9 mouse cellular contexts compared by ENCODE assay signal in the genomic region with DNA sequence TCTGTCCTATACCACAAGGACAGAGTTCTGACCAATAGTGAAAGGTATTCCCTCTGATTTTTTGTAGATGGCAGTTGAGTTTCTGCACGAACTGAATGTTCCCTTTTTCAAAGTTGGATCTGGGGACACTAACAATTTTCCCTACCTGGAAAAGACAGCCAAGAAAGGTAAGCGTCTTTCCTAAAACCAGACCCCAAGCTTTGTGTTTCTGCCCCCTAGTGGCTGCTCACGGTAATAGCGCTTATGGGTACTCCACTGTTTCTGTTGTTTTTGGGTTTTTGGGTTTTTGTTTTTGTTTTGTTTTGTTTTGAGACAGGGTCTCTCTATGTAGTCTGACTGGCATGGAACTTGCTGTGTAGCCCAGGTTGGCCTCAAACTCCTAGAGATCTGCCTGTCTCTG. TPM values are rescaled to one million over a fixed set of nuclear protein-coding genes. Genes with fewer than 3 reads are reported as not detected.
DNase-seq lines count a peak whose midpoint lies in the region; ATAC-seq and TF ChIP-seq lines count a peak whose summit lies in the region.
"Had no signal": no experiment of that assay in that cellular context is flagged by ENCODE, and none has a peak within 500 bp of the region (broad histone marks: within the 10 kb centered on the region; RNA-seq: fewer than 3 reads in every experiment).

No protein-coding gene starts in this region.

- no peak overlapping the region for H3K27ac ChIP-seq in forebrain, postnatal 0 days (ENCODE audit: low read depth, low read length)
- H3K27ac ChIP-seq in forebrain, embryonic 11.5 days (ENCODE audit: low read depth, low read length) = no peak overlapping the region
- no peak overlapping the region for H3K27ac ChIP-seq in midbrain, embryonic 10.5 days (replicated peaks)
- H3K27ac ChIP-seq in midbrain, embryonic 16.5 days (ENCODE audit: low read length) = no peak overlapping the region
- H3K27ac ChIP-seq: limb, embryonic 15.5 days had no signal

- H3K4me2 ChIP-seq in forebrain, postnatal 0 days (ENCODE audit: low read depth) = no peak overlapping the region
- H3K4me2 ChIP-seq in forebrain, embryonic 11.5 days (ENCODE audit: low read depth, low read length, severe bottlenecking) = no peak overlapping the region; the same call in 1 of the 2 replicates
- no peak overlapping the region for H3K4me2 ChIP-seq in midbrain, embryonic 16.5 days (ENCODE audit: low read length)
- H3K4me2 ChIP-seq: limb, embryonic 15.5 days had no signal

- WGBS in forebrain, postnatal 0 days = 6% methylated on average over 4 of the region's 4 CpGs
- WGBS in forebrain, embryonic 11.5 days = 11% methylated on average over 4 of the region's 4 CpGs
- 14% methylated on average over 4 of the region's 4 CpGs for WGBS in midbrain, embryonic 10.5 days
- WGBS in midbrain, embryonic 16.5 days = 13% methylated on average over 4 of the region's 4 CpGs

- no peak overlapping the region for H3K4me3 ChIP-seq in forebrain, postnatal 0 days (ENCODE audit: low read depth, low read length)
- H3K4me3 ChIP-seq in forebrain, embryonic 11.5 days (ENCODE audit: low read depth, low read length) = no peak overlapping the region
- no peak overlapping the region for H3K4me3 ChIP-seq in midbrain, embryonic 10.5 days
- no peak overlapping the region for H3K4me3 ChIP-seq in midbrain, embryonic 16.5 days (ENCODE audit: low read depth, low read length)
- H3K4me3 ChIP-seq: limb, embryonic 15.5 days had no signal

- H3K27me3 ChIP-seq in forebrain, postnatal 0 days (ENCODE audit: insufficient read depth, low read length) = no peaks in the 10 kb centered on the region
- H3K27me3 ChIP-seq in forebrain, embryonic 11.5 days (ENCODE audit: control insufficient read depth, insufficient read depth, low read length) = no peaks in the 10 kb centered on the region
- H3K27me3 ChIP-seq in midbrain, embryonic 10.5 days (ENCODE audit: low read depth, poor library complexity, severe bottlenecking) = peaks cover 19% of the 10 kb centered on the region
- H3K27me3 ChIP-seq in midbrain, embryonic 16.5 days (ENCODE audit: control insufficient read depth, insufficient read depth, low read depth, low read length) = no peaks in the 10 kb centered on the region
- H3K27me3 ChIP-seq: limb, embryonic 15.5 days had no signal

- ATAC-seq in forebrain, postnatal 0 days = no peak
- no peak for ATAC-seq in forebrain, embryonic 11.5 days (replicated peaks; ENCODE audit: low FRiP score)
- ATAC-seq in midbrain, embryonic 16.5 days = no peak
- 0 out of 2 replicates have a peak, but pooled peaks have one; percentile 47 for ATAC-seq in erythroid progenitor cell, adult 5-6 weeks (replicated peaks; ENCODE audit: low FRiP score, poor library complexity, severe bottlenecking)
- ATAC-seq in megakaryocyte, adult 5-6 weeks (ENCODE audit: poor library complexity, severe bottlenecking) = no peak

- H3K36me3 ChIP-seq in forebrain, postnatal 0 days (ENCODE audit: insufficient read depth) = peaks cover 62% of the 10 kb centered on the region
- H3K36me3 ChIP-seq in forebrain, embryonic 11.5 days (ENCODE audit: control insufficient read depth, insufficient read depth, low read length) = no peaks in the 10 kb centered on the region; the same call in 1 of the 2 replicates
- H3K36me3 ChIP-seq in midbrain, embryonic 10.5 days = peaks cover 79% of the 10 kb centered on the region
- H3K36me3 ChIP-seq in midbrain, embryonic 16.5 days (ENCODE audit: control insufficient read depth, insufficient read depth, low read length) = peaks cover 25% of the 10 kb centered on the region

- no peaks in the 10 kb centered on the region for H3K4me1 ChIP-seq in forebrain, postnatal 0 days (ENCODE audit: insufficient read depth)
- H3K4me1 ChIP-seq in forebrain, embryonic 11.5 days (replicated peaks; ENCODE audit: control insufficient read depth, insufficient read depth, low read length) = no peaks in the 10 kb centered on the region
- H3K4me1 ChIP-seq in midbrain, embryonic 10.5 days = peaks cover 12% of the 10 kb centered on the region
- no peaks in the 10 kb centered on the region for H3K4me1 ChIP-seq in midbrain, embryonic 16.5 days (ENCODE audit: control insufficient read depth, insufficient read depth, low read length)
- H3K4me1 ChIP-seq: limb, embryonic 15.5 days had no signal

- peak; percentile 75 for DNase-seq in forebrain, postnatal 0 days
- no peak for DNase-seq in forebrain, embryonic 11.5 days (ENCODE audit: low spot score)
- DNase-seq in midbrain, embryonic 10.5 days (ENCODE audit: low spot score) = peak; percentile 41
- DNase-seq in adrenal gland, postnatal 25 days = peak; percentile 38
- peak; percentile 32 to 54 for DNase-seq in natural killer cell, adult 2 months (ENCODE audit: low spot score in 2 of 2)

- no peak overlapping the region for H3K9ac ChIP-seq in forebrain, postnatal 0 days
- no peak overlapping the region for H3K9ac ChIP-seq in forebrain, embryonic 11.5 days (ENCODE audit: low read length)
- no peak overlapping the region for H3K9ac ChIP-seq in midbrain, embryonic 16.5 days (ENCODE audit: low read depth, low read length)
- H3K9ac ChIP-seq: limb, embryonic 15.5 days had no signal

- peak; percentile 85 for TF ChIP-seq CTCF in forebrain, postnatal 0 days (IDR thresholded peaks at IDR 0.05; ENCODE audit: low read depth)

- no peaks in the 10 kb centered on the region for H3K9me3 ChIP-seq in forebrain, postnatal 0 days (ENCODE audit: low read length)
- H3K9me3 ChIP-seq in forebrain, embryonic 11.5 days (ENCODE audit: control insufficient read depth, low read length) = no peaks in the 10 kb centered on the region
- H3K9me3 ChIP-seq in midbrain, embryonic 10.5 days (replicated peaks) = no peaks in the 10 kb centered on the region
- H3K9me3 ChIP-seq in midbrain, embryonic 16.5 days (replicated peaks; ENCODE audit: control insufficient read depth, low read length, poor library complexity, severe bottlenecking) = no peaks in the 10 kb centered on the region
- H3K9me3 ChIP-seq: limb, embryonic 15.5 days had no signal

RNA-seq across cellular contexts. Expression of gene Nans, which starts 9.9 kb away (rescaled TPM):
- total RNA-seq in forebrain, postnatal 0 days (2014; rRNA removed) = 87.1 and 89.3 TPM in 2 replicates
- 69.8 and 70.2 TPM in 2 replicates for polyA plus RNA-seq in forebrain, postnatal 0 days (2015; fragmentation: Nextera tagmentation; extraction: Ambion mirVana)
- 63.8 and 70.8 TPM in 2 replicates for polyA plus RNA-seq in forebrain, embryonic 11.5 days (2014; fragmentation: Nextera tagmentation; extraction: Ambion mirVana)
- polyA plus RNA-seq in midbrain, embryonic 10.5 days (2016; fragmentation: Nextera tagmentation; extraction: Ambion mirVana) = 77.1 and 80.6 TPM in 2 replicates
- polyA plus RNA-seq in midbrain, embryonic 16.5 days (2015; fragmentation: Nextera tagmentation; extraction: Ambion mirVana) = 66.9 and 71.7 TPM in 2 replicates
- total RNA-seq in adrenal gland, postnatal 25 days (2021) = 35.0 and 38.5 TPM in 2 replicates
- total RNA-seq in erythroid progenitor cell, adult 5-6 weeks (2015; ENCODE audit: low replicate concordance) = 25.6 and 32.4 TPM in 2 replicates
- 22.1 and 29.0 TPM in 2 replicates for total RNA-seq in erythroid progenitor cell, adult 5-6 weeks (2017; ENCODE audit: low replicate concordance)
- total RNA-seq in megakaryocyte, adult 5-6 weeks (2015) = 39.9 and 45.3 TPM in 2 replicates
- total RNA-seq in megakaryocyte, adult 5-6 weeks (2017) = 52.9 and 53.9 TPM in 2 replicates

RNA-seq across cellular contexts. Expression of gene Trim14, which starts 37.0 kb away (rescaled TPM):
- total RNA-seq in forebrain, postnatal 0 days (2014; rRNA removed) = 1.4 and 1.8 TPM in 2 replicates
- polyA plus RNA-seq in forebrain, postnatal 0 days (2015; fragmentation: Nextera tagmentation; extraction: Ambion mirVana) = 0.73 and 0.82 TPM in 2 replicates
- polyA plus RNA-seq in forebrain, embryonic 11.5 days (2014; fragmentation: Nextera tagmentation; extraction: Ambion mirVana) = 0.98 and 2.0 TPM in 2 replicates
- 0.62 and 0.63 TPM in 2 replicates for polyA plus RNA-seq in midbrain, embryonic 10.5 days (2016; fragmentation: Nextera tagmentation; extraction: Ambion mirVana)
- polyA plus RNA-seq in midbrain, embryonic 16.5 days (2015; fragmentation: Nextera tagmentation; extraction: Ambion mirVana) = 0.81 and 0.95 TPM in 2 replicates
- total RNA-seq in adrenal gland, postnatal 25 days (2021) = 3.3 and 5.1 TPM in 2 replicates
- total RNA-seq in erythroid progenitor cell, adult 5-6 weeks (2015; ENCODE audit: low replicate concordance) = 2.5 and 2.9 TPM in 2 replicates
- total RNA-seq in erythroid progenitor cell, adult 5-6 weeks (2017; ENCODE audit: low replicate concordance) = 9.2 TPM in 1 of 2 replicates, not detected in the other
- 9.7 and 13.3 TPM in 2 replicates for total RNA-seq in megakaryocyte, adult 5-6 weeks (2015)
- 26.8 and 42.5 TPM in 2 replicates for total RNA-seq in megakaryocyte, adult 5-6 weeks (2017)

RNA-seq across cellular contexts. Expression of gene Anp32b, which starts 48.3 kb away (rescaled TPM):
- 3.4 and 4.7 TPM in 2 replicates for total RNA-seq in forebrain, postnatal 0 days (2014; rRNA removed)
- 60.2 and 65.9 TPM in 2 replicates for polyA plus RNA-seq in forebrain, postnatal 0 days (2015; fragmentation: Nextera tagmentation; extraction: Ambion mirVana)
- 320 and 324 TPM in 2 replicates for polyA plus RNA-seq in forebrain, embryonic 11.5 days (2014; fragmentation: Nextera tagmentation; extraction: Ambion mirVana)
- polyA plus RNA-seq in midbrain, embryonic 10.5 days (2016; fragmentation: Nextera tagmentation; extraction: Ambion mirVana) = 345 and 414 TPM in 2 replicates
- 62.6 and 70.0 TPM in 2 replicates for polyA plus RNA-seq in midbrain, embryonic 16.5 days (2015; fragmentation: Nextera tagmentation; extraction: Ambion mirVana)
- total RNA-seq in adrenal gland, postnatal 25 days (2021) = 140 and 161 TPM in 2 replicates
- total RNA-seq in erythroid progenitor cell, adult 5-6 weeks (2015; ENCODE audit: low replicate concordance) = 1,527 and 1,581 TPM in 2 replicates
- total RNA-seq in erythroid progenitor cell, adult 5-6 weeks (2017; ENCODE audit: low replicate concordance) = 312 and 462 TPM in 2 replicates
- total RNA-seq in megakaryocyte, adult 5-6 weeks (2015) = 496 and 542 TPM in 2 replicates
- total RNA-seq in megakaryocyte, adult 5-6 weeks (2017) = 105 and 108 TPM in 2 replicates

Comparison
In these comparisons a context has a peak if more than half of its experiments do, and no peak if none do; other contexts are left out.
1. RNA of gene Anp32b, which starts 48.3 kb away (total RNA-seq): 312 to 1,581 TPM in erythroid progenitor cell, adult 5-6 weeks, 105 to 542 TPM in megakaryocyte, adult 5-6 weeks and 140 to 161 TPM in adrenal gland, postnatal 25 days; 3.4 to 4.7 TPM in forebrain, postnatal 0 days; every median in the first group is over 10 times any median in the second.